Mouse (Mus musculus) heart, adult 2 months (tissue): ENCODE measurements at regions not wholly inside any gene's neighbourhood (a gene's known extent, or its start where the extent isn't known, plus 50 kb on each side); places are given as distances from the start of the nearest gene placed in this dataset.
A peak's percentile ranks its signal among the peaks of the same experiment; 100 is the strongest.

Source experiments
- DNase-seq, 2 experiments: peaks; one replicate each; pipeline ENCODE4 v3.0.0; 2021
- H3K27ac ChIP-seq: fragments of 200-600 bp; 2 replicates; pipeline ENCODE4 v1.8.1; 2022
- H3K27me3 ChIP-seq: fragments of 200-500 bp; 2 replicates; pipeline ENCODE4 v1.6.1; 2012; ENCODE audit warnings: mild to moderate bottlenecking, low read length, inconsistent platforms, mixed read lengths; ENCODE audit not compliant: control insufficient read depth, insufficient read depth
- H3K36me3 ChIP-seq: fragments of 200-500 bp; 2 replicates; pipeline ENCODE4 v1.6.1; 2012; ENCODE audit warnings: low read length, inconsistent platforms; ENCODE audit not compliant: control insufficient read depth, insufficient read depth
- H3K4me1 ChIP-seq: fragments of 200-500 bp; 2 replicates; pipeline ENCODE4 v1.6.1; 2011; ENCODE audit warnings: low read length; ENCODE audit not compliant: control insufficient read depth, insufficient read depth
- H3K4me3 ChIP-seq: fragments of 200-600 bp; 2 replicates; pipeline ENCODE4 v1.8.1; 2022
- H3K79me2 ChIP-seq: fragments of 200-500 bp; replicated peaks from 2 replicates; pipeline ENCODE4 v1.6.1; 2012; ENCODE audit warnings: mild to moderate bottlenecking, inconsistent platforms, low read length, moderate library complexity, mixed read lengths; ENCODE audit not compliant: control insufficient read depth, insufficient read depth
- H3K9ac ChIP-seq: fragments of 200-500 bp; 2 replicates; pipeline ENCODE4 v1.6.1; 2012; ENCODE audit warnings: low read depth, mild to moderate bottlenecking, control low read depth, inconsistent platforms, low read length, mixed read lengths
- CTCF ChIP-seq: fragments of 200-600 bp; IDR thresholded peaks from 2 replicates; pipeline ENCODE4 v1.8.1; 2022; ENCODE audit warnings: antibody characterized with exemption, mild to moderate bottlenecking, moderate library complexity
- EP300 ChIP-seq: fragments of 200-500 bp; IDR thresholded peaks from 2 replicates; pipeline ENCODE4 v1.6.1; 2011; ENCODE audit warnings: low read depth, low read length, control low read depth; ENCODE audit not compliant: insufficient read depth
- POLR2A ChIP-seq: fragments of 200-500 bp; IDR thresholded peaks from 2 replicates; pipeline ENCODE4 v1.6.1; 2011; ENCODE audit warnings: mild to moderate bottlenecking, low read depth, low read length, control low read depth; ENCODE audit not compliant: insufficient read depth
- WGBS: fragments of 180-500 bp; shearing (Covaris S2); methylation state at CpG from one replicate; pipeline ENCODE4 v1.1.7; 2018; 5-methylcytosine and 5-hydroxymethylcytosine counted together
- intact Hi-C: fragments of 180-260 bp; cut with DNase I; formaldehyde crosslinking; loops from one replicate; pipeline ENCODE4 v1.15.1; 2025
- microRNA-seq, 2 experiments: library from miRNA; unstranded; fragments of <30 nt; microRNA quantifications; one replicate each; pipeline ENCODE4 v1.2.0; 2021

GRCm38 (mm10) chr9:41216248-41216647 lies 54.8 kb upstream of the Ubash3b start:
- no peak for TF ChIP-seq CTCF
- no peak for TF ChIP-seq EP300
- no peak for TF ChIP-seq POLR2A
- WGBS: 78% methylated on average over 3 of the region's 3 CpGs
- Histone ChIP-seq H3K27ac (no peak overlapping the region), H3K9ac (no peak overlapping the region), H3K4me3 (no peak overlapping the region), H3K36me3 (no peaks in the 10 kb centered on the region), H3K79me2 (no peaks in the 10 kb centered on the region), H3K4me1 (peaks cover 7% of the 10 kb centered on the region), H3K27me3 (no peaks in the 10 kb centered on the region)
- no peak for DNase-seq
- intact Hi-C loops: no loop called here

DNA sequence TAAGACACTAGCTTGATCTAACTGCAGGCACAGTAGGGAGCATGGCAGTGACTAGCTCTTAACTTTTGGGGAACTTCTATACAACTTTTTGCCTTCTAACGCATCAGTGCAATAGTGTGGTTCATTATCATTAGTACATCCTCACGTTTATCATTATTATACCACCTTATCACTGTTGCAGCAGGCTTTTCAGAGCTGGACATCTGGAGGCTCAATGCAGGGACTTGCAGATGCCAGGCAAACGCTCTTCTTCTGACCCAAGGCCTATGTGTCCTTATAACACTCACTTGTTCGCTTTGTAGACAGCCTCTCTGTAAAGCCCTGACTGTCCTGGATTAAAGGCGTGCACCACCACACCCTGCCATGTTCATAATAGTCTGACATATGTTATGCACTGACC lies 53.5 kb upstream of the Ubash3b start:
- DNase-seq: no peak
- TF ChIP-seq CTCF: no peak
- no peak for TF ChIP-seq EP300
- TF ChIP-seq POLR2A: no peak
- peaks cover 6% of the 10 kb centered on the region for H3K4me1 ChIP-seq

GRCm38 (mm10) chr9:41212943-41213529 lies 51.5 kb upstream of the Ubash3b start:
- no peak overlapping the region for H3K9ac ChIP-seq
- H3K4me3 ChIP-seq: peak overlapping the region; percentile 30; the same call in 1 of the 2 replicates

More for the DNA sequence above, 53.5 kb upstream of the Ubash3b start:
- 78% methylated on average over 5 of the region's 5 CpGs for WGBS
- Histone ChIP-seq H3K27me3 (no peaks in the 10 kb centered on the region), H3K27ac (no peak overlapping the region), H3K36me3 (no peaks in the 10 kb centered on the region), H3K9ac (no peak overlapping the region), H3K79me2 (no peaks in the 10 kb centered on the region), H3K4me3 (no peak overlapping the region)
- intact Hi-C loops: no loop called here

DNA sequence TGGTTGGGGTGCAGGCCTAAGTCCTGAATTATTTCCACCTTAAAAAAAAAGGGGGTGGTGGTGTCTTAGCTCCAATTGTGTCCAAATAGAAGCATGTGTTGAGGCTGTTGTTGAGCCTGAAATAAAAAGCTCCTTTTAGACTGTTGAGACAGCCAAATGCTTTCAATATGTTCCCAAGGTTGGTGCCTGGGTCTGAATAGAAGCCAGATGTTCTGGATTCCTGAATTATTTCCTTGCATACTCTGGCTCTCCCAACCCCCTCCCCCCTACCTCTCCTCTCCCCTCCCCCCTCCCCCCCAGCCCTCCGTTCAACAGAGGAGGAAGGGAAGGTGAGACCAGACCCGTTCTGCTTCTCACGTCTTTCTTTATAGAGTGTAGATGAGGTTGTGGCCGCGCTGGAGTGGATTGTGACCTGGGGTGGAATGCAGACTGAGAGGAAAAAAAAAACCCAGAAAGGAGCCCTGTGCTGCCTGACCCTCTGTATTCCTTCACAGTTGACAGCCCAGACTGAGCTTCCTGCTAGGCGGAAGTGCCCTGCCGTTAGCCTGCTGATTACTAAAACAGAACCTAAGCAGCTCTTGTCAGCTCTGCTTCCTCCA lies 50.9 kb upstream of the Ubash3b start:
- 1% methylated on average over 7 of the region's 7 CpGs for WGBS
- no peak for TF ChIP-seq CTCF
- 0 out of 2 replicates have a peak, but pooled peaks have one; percentile 43 for TF ChIP-seq POLR2A
- TF ChIP-seq EP300: peak; percentile 66; the same call in 1 of the 2 replicates
- peak overlapping the region; percentile 30; the same call in 1 of the 2 replicates for H3K4me3 ChIP-seq
- DNase-seq: peak; percentile 44 to 63
- peak overlapping the region; percentile 52 for H3K27ac ChIP-seq
- H3K79me2 ChIP-seq: no peaks in the 10 kb centered on the region
- intact Hi-C loops: no loop called here
- H3K9ac ChIP-seq: peak overlapping the region; percentile 59
- H3K4me1 ChIP-seq: peaks cover 6% of the 10 kb centered on the region
- H3K36me3 ChIP-seq: no peaks in the 10 kb centered on the region
- no peaks in the 10 kb centered on the region for H3K27me3 ChIP-seq

More at GRCm38 (mm10) chr9:41212943-41213529, 51.5 kb upstream of the Ubash3b start:
- no peaks in the 10 kb centered on the region for H3K27me3 ChIP-seq
- no peak for TF ChIP-seq CTCF
- no peak for TF ChIP-seq EP300
- TF ChIP-seq POLR2A: no peak
- no peaks in the 10 kb centered on the region for H3K79me2 ChIP-seq
- H3K36me3 ChIP-seq: no peaks in the 10 kb centered on the region
- WGBS: 40% methylated on average over 14 of the region's 14 CpGs
- intact Hi-C loops: no loop called here
- peak overlapping the region; percentile 52 for H3K27ac ChIP-seq
- DNase-seq: no peak
- H3K4me1 ChIP-seq: peaks cover 6% of the 10 kb centered on the region

DNA sequence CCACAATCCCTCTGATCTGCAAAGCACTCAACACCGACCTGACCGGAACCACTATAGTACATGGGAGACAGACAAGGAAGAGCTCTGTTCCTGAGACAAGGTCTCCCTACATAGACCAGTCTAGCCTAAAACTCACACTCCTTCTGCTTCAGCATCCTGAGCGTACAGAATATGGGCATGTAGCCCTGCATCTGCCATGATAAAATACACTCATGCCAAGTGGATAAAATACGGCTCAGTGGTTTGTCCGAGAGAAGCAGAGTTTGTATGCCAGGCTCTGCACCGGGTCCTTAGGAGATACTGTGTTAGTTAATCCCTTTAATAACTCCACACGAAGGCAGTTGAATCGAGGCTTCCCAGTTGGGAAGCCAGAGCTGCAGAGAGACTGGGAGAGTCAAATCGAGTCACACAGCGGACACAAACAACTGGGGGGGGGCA lies 50.4 kb upstream of the Ubash3b start:
- 43% methylated on average over 10 of the region's 10 CpGs for WGBS
- no peaks in the 10 kb centered on the region for H3K27me3 ChIP-seq
- DNase-seq: no peak
- H3K36me3 ChIP-seq: no peaks in the 10 kb centered on the region
- intact Hi-C loops: no loop called here
- H3K4me1 ChIP-seq: peaks cover 6% of the 10 kb centered on the region
- H3K79me2 ChIP-seq: no peaks in the 10 kb centered on the region
- no peak overlapping the region for H3K4me3 ChIP-seq
- no peak overlapping the region for H3K9ac ChIP-seq
- peak overlapping the region; percentile 52; the same call in 1 of the 2 replicates for H3K27ac ChIP-seq
- TF ChIP-seq POLR2A (no peak), CTCF (no peak), EP300 (no peak)

Small RNA genes lying in the stretch of these regions (microRNA-seq; reads per million reads assigned to microRNA genes)
- gene Mir100 (4,557 to 6,219 reads per million in 2 experiments), gene Mir125b-1 (298 to 337 reads per million in 2 experiments), gene Mirlet7a-2 (312 to 469 reads per million in 2 experiments)
